Mouse (Mus musculus) testis, postnatal 14 days (tissue): ENCODE data around the gene Tns3.

ENCODE experiments used
- DNase-seq: peaks from one replicate; pipeline ENCODE4 v3.0.0; 2021; ENCODE audit warnings: low spot score

Gene Tns3

DNA sequence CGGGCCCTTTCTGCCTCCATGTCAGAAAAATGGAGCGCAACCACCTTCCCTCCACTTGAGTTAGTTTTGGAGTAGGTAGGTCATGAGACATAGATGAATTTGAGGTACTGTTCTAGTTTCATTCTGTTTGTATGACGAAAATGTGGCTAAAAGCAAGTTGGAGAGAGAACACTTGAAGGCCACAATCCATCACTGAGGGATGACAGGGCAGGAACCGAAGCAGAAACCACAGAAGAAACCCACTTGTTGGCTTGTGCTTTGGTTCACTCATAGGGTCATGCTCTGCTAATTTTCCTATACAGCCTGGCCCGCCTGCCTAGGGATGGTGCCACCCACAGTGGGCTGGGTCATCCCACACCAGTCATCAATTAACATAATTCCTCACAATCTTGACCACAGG, 14.9 kb upstream of the Tns3 start:
- DNase-seq = no peak

DNA sequence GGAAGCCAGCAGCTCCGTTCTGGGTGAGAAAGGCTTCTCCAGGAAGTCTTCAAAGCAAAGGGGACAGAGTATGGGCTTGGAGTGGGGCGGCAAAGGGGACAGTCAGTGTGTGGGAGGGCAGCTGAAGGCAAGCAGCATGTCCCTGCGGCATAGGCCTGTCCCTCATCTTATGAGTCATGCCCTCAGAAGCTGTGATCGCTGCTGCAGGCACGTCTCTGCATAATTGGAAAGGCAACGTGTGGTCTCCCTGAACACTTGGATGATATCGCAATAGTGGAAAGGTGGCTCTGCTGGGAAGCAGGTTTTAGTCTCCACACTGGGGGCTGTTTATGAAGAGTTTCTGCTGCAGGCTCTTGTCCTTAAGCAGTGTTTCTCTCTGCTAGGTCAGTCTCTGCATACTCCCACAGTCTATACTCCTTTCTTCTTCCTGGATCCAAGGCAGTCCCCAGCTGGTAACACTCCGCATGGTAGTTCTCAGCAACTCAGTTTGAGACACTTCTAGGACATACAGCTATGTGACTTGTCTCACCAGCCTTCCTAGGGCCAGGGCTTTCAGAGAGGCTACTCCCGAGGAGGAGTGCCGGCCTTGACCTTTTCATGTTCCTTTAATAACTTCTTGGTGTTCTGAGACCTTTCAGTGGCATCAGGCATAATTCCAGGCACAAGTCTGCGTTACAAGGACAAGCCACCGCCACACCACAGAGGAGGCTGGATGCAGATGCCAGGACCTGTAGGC, 14.1 kb upstream of the Tns3 start:
- peak; percentile 36 for DNase-seq

DNA sequence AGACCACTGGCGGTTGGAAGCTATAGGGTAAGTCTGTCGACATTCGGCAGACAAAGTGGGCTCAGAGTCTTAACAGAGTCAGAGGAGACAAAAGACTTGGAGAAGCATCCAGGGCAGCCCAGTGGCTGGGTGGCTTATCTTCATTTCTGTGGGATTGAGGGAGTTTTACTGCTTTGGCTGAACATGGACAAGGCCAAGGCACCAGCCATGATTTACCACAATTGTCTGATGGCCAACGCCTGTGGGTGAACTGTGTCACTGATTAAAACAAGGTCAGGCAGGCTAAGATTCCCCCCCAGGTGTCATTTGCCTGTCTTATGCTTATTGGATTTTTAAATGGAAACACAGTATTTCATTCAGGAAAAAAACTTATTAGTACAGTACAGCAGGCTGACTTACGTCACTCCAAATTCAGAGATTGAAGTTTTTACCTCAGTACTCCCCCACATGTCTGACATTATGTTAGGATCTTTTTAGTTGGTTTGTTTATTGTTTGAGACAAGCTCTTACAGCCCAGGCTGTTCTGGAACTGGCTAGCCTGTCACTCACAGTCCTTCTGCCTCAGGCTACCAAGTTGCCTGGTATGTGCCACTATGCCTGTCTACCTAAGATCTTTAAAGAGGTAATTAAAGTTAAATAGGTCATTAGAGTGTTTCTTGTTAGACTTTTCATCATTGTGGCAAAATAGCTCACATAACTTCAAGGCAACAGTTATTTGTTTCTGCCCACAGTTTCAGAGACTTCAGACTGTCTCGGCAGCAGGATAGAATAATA, 11.6 kb upstream of the Tns3 start:
- DNase-seq = no peak

DNA sequence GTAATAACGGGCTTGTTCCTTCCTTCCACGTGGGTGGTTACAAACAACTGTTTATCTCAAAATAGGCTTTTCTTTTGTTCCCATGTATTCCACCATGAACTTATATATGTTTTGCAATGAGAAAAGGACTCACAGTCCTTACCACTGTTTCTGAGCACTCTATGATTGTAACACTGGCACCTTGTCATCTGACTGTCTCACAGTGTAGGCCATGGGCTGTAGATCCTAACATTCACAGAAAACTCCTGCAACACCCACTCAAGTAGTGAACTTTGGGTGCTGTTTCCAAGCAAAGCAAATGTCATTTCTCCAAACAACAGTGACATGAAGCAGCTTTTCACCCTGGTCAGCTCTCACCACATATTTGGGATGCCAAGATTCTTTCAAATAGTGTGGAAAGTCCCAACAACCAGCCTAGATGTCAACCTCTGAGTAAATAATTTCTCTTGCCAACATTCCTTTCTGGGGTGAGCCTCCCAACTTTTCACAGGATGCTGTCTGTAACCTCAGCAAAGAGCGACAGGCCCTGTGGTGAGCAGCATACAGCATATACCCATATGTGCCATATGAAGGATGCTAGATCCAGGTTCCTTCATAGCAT, 10.3 kb upstream of the Tns3 start:
- no peak for DNase-seq

DNA sequence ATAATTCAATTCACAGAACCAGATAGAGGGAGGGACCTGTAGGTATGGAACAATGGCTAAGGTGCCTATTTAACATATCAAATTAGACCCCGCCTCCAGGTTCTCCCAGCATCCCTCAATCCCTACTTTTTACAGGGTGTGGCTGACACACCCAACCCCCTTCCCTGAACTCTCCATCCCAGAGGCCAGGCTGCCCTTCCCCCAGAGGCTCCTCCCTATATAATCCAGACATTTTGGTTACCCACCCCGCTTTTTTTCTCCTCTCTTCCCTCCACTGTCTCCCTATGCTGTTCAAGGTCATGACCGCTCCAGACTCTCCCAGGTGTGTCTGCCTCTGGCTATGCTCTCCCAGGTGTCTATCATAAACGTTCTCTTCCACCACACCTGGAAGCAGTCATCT, 7.4 kb upstream of the Tns3 start:
- no peak for DNase-seq

DNA sequence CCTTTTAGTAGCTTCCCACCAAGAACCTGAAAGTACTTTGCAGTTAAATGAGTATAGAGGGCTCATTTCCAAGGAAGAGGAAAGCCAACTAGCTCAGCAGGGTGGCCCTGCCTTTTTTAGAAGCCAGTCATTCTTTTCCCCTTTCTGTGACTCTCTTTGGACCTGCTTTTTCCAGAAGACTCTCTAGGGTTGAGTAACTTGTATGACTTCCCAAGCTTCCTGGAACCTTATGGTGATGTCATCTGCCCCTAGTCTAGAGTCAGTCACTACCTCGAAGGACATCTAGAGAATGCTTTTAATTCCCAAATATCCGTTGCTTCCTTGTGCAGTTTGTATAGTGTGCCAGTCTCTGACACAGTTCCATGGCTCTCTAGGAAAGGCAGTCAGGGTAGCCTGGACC, 4.8 kb upstream of the Tns3 start:
- DNase-seq = no peak

DNA sequence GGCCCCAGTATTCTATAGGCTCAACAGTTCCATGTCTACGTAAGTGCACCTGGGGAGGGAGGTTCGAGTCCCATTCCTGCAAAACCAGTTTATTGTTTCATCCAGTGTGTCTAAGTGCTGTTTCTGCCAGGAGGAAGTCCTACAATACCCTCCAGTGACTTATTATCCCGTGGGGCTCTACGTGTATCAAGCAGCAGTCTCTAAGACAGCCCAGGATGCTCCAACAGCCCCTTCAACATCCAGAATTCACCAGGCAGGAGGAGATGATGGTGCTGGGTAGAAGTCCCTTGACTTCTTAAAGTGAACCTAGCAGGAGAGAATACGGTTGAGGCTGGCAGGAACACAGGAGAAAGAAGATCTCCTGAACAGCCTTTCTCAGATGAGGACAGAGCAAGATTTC, 462 bp upstream of the Tns3 start:
- no peak for DNase-seq

DNA sequence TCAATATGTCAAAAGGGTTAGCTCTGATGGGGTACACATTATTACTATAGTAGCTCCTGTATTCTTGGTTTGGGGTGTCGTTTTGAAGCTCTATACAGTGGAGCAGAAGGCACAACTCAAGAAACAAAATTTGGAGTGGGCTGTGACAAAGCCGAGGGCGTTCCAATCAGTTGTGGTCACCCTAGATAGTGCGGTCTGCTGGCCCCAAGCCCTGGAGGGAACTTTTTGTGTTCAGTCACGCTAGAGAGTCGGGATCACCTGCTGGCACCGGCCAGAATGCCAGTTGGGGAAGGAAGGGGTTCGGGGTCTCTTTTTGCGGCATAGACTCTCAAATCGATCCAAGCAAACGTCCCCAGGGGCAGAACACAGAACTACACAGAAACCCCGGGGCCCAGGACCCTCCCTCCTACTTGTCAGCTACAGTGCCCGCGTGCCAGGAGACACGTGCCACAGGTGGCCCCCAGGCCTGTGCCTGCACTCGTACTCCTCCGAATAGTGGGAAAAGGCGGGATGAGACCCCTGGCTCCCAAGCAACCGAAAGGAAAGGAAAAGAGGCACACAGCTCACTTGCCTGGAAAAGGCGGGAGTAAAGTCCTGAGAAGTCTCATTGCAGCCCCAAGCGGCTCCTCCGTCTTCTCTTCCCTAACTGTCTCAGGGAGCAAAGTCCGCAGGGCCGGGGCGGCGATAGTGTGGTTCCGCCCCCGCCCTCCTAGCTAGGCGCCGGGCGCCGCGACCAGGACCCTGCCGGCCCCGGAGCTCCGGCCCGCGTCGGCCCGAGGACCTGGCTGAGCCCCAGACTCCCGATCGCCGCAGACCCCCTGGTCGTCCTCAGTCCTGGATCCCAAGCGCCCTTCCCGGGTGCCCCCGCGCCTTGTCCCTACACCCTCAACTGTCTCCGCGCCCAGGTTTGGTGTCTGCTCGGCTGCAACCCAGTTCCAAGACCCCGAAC, 617 bp downstream of the Tns3 start:
- DNase-seq = peak; percentile 51

DNA sequence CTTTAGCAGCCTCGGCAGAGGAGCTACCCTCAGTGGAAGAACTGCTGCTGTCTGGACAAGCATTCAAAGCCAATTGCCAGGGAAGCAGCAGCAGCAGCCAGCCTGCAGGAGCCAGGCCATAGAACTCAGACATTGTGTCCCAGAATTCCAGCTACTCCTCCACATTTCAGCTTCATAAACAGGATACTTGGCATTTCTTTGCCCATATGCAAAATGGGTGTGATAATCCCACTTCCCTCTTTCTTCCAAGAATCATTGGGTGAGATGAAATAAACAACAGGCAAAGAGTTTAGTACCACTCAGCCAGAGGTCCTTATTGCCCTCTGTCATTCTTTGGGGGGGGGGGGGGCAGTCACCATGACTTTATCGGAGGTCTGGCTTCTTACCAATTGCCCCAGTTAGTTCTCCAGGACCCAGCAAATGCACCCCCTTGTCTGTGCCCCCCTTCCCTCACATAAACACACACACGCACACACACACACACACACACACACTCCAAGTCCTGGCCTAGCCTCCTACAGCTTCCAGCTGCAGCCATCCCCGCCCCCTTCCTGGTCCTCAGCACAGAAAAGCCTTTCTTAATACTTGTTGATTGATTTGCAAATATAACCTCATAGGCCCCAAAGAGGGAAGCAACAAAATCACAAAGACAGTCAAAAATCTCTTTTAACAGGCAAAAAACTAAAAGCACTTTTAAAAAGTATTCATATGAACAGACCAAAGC, 1.5 kb downstream of the Tns3 start:
- no peak for DNase-seq

DNA sequence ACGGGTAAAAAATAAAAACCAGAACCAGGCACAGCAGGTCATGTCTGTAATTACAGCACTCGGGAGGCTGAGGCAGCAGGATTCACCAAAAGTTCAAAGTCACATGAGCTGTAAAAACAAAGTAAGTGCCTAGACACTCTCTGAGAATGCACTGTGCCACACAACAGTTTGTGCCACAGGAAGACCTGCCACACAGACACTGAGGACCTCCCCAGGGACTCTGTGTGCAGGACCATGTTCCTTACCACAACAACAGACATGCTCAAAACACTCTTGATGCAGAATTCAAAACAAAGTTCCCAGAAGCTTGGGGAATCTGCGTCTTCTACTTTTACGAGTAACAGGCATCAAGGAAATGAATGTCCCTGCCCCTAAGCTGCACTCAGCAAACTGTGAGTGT, 3.4 kb downstream of the Tns3 start:
- no peak for DNase-seq

DNA sequence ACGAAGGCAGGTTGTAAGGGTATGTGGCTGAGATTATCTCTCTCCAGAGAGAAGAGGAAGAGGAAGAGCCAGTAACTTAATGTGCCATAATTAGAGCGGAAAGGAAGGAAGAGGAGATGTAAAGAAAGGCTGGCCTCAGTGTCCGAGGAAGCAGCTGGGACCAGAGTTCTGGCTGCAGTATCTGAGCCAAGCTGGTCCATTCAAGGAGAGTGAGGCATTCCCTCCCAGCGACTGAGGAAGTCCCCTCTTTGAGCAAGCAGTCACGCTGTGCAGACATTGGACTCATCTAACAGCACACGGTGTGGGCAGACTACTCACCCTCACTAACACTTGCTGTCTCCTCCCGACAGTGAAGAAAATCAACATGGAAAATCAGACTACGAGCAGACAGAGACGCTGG, 4.5 kb downstream of the Tns3 start:
- DNase-seq = no peak

DNA sequence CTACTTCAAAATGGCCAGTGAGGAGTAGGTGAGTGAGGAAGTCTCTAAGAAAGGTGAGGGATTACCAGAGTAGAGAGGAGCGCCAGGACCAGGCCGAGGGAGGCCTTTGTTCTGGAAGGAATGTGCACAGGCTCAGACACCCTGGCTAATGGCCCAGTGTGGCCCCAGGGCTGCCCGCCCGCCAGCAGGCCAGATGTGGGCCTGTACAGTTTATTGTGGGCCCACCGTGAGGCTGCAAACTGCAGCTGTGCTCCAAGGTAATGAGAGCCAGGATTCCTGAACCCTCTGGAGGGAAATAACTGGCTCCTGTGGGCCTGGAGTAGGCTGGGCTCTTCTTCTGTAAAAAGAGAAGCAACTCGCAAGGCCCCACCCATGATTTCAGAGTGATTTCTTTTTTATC, 5.3 kb downstream of the Tns3 start:
- DNase-seq = no peak

DNA sequence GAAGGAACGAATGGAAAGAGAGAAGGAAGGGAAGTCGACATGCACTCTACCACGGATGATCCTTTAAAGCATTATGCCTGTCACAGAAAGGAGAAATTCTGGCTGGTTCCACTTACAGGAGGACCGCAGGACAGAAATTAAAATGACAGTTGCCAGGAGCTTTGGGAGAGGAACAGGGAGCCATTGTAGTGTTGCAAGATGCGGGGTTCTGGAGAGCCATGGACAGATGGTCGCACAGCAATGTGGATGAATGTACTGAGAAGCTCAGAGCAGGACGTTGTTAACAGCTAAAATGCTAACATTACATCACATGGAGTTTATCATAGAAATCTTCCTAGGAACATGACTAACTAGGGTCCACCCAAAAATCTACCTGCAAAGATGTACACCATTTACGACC, 6.8 kb downstream of the Tns3 start:
- no peak for DNase-seq

DNA sequence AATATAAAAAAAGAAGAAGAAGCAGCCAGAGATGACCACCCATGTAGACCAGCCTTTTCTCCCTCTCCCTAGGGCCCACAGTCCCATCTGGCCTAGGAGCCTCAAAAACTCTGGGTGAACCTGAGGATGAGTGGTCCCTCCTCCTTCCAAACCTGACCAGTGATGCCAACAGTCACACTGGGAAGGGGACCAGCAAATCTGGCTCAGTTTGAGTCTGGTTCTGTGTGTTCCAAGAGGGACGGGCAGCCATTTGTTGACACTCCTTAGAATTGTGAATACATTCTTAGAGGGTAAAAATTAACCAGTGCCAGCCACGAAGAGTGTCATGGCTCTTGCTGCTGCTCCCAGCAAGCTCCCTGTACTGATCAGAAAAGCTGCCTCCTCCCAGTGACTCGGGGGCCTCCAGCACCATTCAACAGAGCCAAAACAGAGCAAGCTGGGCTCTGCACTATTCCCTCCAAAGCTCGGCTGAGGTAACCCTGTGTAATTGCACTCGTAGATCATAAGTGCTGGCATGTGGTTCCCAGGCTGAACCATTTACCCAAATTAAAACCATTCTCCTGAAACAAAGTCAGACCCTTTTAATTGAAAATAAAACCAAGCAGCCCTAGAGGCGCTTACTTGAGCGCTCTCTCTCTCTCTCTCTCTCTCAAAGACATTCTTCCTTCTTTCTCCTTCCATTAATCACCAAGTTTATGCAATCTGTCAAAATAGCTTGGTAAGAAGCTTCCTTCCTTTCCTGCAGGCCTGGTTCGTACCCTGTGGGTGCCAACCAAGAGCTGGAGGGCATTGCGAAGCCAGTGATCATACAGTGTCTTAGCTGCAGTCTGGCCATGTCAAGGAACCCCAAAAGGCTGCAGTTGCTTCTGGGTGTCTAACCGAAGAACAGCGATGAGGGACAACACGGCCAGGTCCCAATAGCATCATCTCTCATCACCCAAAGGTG, 7.6 kb downstream of the Tns3 start:
- DNase-seq = no peak

DNA sequence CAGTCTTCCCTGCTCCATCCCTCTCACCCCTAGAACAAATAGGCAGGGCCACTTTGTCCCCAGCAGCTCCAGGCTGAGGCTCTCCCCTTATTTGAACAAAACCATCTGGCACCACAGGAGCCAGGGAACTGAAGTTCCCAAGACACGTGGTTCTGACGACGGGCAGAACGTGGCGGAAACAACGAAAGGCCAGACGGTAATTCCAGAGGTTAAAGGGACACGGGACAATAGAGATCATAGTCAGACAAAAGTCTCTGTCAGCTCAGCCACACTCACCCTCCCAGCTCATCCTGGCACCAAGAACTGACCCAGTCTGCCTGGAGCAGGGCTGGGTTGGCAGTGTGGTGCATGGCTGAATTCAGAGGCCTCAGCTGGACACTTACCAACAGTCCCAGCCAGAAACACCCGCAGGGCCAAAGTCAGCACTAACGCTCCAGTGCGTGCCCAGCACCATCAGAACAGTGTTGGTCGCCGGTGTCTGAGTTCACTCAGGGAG, 10.5 kb downstream of the Tns3 start:
- no peak for DNase-seq

DNA sequence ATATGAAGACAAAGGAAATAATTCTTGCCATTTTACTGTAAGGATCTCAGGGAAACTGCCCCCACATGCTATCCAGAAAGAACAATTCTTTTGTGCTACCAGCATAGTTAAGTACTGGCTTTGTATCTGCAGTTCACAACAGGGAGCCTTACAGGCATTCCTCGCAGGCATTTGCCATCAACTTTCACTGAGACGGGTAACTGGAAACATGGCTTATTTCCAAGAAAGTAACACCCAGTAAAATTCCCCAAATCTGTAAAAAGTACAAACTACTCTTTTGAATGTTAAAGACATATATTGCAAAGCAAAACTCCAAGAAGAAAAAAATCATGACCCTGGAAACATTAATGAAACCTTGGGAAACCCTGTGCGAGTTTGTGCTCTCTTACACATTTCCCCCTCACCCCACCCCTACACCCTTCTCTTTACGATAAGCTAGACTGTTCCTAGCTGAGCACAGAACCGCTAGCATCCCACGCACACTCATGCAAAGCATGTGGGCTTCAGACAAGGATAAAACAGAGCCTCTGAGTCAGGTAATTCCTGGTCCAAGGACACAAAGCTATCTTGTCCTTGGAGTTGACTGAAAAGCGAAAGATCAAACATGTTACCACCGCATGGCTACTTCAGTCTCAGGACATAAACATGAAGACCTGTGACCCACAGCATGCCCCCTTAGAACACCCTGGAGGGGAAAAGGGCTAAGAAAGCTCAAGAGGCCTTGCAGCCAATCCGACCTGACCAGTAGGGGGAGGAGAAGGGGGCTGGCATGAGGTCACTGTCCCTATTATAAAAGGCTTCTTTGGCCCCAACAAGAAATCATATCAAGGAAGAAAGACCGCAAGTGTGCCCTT, 11.3 kb downstream of the Tns3 start:
- peak; percentile 44 for DNase-seq

DNA sequence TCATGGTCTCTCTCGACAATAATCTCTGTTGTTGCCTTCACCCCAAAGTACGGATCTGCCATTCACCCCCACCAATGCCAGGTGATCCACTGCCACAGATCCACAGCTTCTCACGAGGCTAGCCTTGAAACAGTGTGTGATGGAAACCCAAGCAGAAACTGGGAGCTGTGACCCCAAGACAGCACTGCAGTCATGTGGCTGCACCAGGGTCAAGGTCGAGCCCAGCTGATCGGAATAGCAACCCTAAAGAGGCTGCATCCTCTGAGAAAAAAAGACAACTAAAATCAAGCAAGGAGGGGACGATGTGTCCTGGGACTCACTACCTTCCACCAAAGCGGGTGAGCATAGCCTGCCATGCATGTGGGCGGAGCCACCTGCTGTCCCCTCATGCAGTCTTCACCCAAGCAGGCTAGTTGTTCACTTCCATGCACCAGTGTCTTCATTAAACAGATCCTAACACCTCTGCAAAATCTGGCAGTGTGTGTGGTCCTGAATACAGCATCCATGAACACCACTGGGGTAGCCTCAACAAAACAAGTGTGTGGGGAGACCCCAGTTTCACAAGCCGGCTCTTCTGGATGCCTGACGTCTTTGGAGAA, 12.1 kb downstream of the Tns3 start:
- no peak for DNase-seq

DNA sequence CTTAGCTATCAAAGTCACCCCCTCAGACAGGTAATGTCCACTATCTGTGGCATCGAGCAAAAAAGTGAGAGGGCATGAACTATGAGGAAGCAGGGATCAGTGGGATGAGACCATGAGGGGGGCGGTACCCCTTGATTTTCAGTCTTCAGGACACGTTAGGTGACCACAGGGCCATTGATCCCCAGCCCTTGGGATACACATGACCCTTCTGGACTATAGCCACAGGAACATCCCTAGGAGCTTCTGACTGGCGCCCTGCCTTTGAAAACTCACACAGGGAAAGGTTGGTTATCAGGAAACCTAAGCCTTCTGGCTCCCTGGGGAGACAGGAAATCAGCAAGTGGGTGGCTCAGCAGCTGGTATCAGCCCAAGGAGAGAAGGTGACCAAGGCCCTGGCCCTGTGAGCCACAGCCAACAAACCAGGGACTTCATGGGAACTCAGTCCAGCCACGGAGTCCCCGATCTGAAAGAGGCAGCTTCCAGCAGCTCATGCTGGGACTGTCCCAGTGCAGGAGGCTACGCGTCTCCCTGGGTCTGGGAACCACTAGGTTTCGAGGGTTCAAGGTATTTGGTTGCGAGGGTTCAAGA, 12.8 kb downstream of the Tns3 start:
- DNase-seq = no peak
